Mouse (Mus musculus): ENCODE measurements around the gene Gadd45b. TPM values are rescaled to one million over a fixed set of nuclear protein-coding genes. Genes with fewer than 3 reads are reported as not detected.

Gadd45b gene
- total and polyA plus RNA-seq, 2 experiments from 2014 or later: 5.0 to 7.3 TPM

GRCm38 (mm10) chr10:80932700-80933420 is 3.0 kb downstream of the Gadd45b start:
- WGBS: 1% methylated on average over 17 of the region's 17 CpGs
- DNase-seq (ENCODE audit: low spot score): no peak
- no peak for ATAC-seq (ENCODE audit: low FRiP score)
- Histone ChIP-seq H3K4me2 (ENCODE audit: low read depth, low read length, poor library complexity, severe bottlenecking) (peak overlapping the region; percentile 87; the same call in 1 of the 2 replicates), H3K4me1 (ENCODE audit: insufficient read depth, low read length) (peaks cover 19% of the 10 kb centered on the region), H3K27ac (ENCODE audit: low read depth, low read length) (no peak overlapping the region), H3K27me3 (ENCODE audit: insufficient read depth, low read length) (peaks cover 55% of the 10 kb centered on the region), H3K4me3 (ENCODE audit: low read depth, low read length) (no peak overlapping the region), H3K9me3 (ENCODE audit: low read length) (no peaks in the 10 kb centered on the region), H3K36me3 (ENCODE audit: insufficient read depth, low read length) (no peaks in the 10 kb centered on the region), H3K9ac (replicated peaks; ENCODE audit: low read length, poor library complexity, severe bottlenecking) (no peak overlapping the region)
- TF ChIP-seq CTCF (IDR thresholded peaks at IDR 0.05): no peak

DNA sequence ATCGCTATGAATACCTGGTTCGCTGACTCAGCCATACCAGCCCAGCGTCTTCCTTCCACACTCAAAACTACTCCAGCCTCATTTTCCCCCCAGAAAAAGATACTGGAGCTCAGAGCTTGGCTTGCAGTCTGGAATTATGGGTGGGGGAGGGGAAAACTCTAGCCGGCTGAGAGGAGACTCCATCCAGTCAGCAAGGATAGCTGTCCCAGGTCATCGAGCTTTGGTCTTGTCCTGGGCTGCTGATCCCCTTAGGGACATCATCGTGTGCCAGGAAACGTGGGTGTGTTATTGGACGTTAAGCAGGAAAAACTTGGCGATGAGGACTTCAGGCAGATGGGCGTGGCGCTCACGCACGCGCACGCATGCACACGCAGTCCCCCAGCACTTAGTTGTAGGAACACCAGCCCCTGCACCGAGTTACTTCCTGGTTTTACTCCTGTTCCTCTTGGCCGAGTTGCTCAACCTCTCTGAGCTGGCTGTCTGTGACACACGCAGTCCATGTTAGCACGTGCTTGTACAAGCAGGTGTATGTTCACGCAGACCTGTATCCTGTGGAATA is 3.6 kb downstream of the Gadd45b start:
- Histone ChIP-seq H3K4me3 (ENCODE audit: low read depth, low read length) (no peak overlapping the region), H3K4me1 (ENCODE audit: insufficient read depth, low read length) (peaks cover 19% of the 10 kb centered on the region), H3K4me2 (ENCODE audit: low read depth, low read length, poor library complexity, severe bottlenecking) (peak overlapping the region; percentile 20), H3K27ac (ENCODE audit: low read depth, low read length) (no peak overlapping the region), H3K9ac (replicated peaks; ENCODE audit: low read length, poor library complexity, severe bottlenecking) (no peak overlapping the region), H3K9me3 (ENCODE audit: low read length) (no peaks in the 10 kb centered on the region), H3K27me3 (ENCODE audit: insufficient read depth, low read length) (peaks cover 55% of the 10 kb centered on the region), H3K36me3 (ENCODE audit: insufficient read depth, low read length) (no peaks in the 10 kb centered on the region)
- DNase-seq (ENCODE audit: low spot score) (no peak), ATAC-seq (ENCODE audit: low FRiP score) (no peak)
- no peak for TF ChIP-seq CTCF (IDR thresholded peaks at IDR 0.05)
- 3% methylated on average over 21 of the region's 21 CpGs for WGBS

GRCm38 (mm10) chr10:80934136-80934985 is 4.5 kb downstream of the Gadd45b start:
- Histone ChIP-seq H3K27me3 (ENCODE audit: insufficient read depth, low read length) (peaks cover 55% of the 10 kb centered on the region), H3K4me1 (ENCODE audit: insufficient read depth, low read length) (peaks cover 19% of the 10 kb centered on the region)

GRCm38 (mm10) chr10:80935241-80935640 is 5.4 kb downstream of the Gadd45b start:
- peaks cover 55% of the 10 kb centered on the region for H3K27me3 ChIP-seq (ENCODE audit: insufficient read depth, low read length)
- H3K4me2 ChIP-seq (ENCODE audit: low read depth, low read length, poor library complexity, severe bottlenecking): peak overlapping the region; percentile 39; the same call in 1 of the 2 replicates
- no peak overlapping the region for H3K9ac ChIP-seq (replicated peaks; ENCODE audit: low read length, poor library complexity, severe bottlenecking)
- H3K4me3 ChIP-seq (ENCODE audit: low read depth, low read length): no peak overlapping the region
- ATAC-seq (ENCODE audit: low FRiP score) (no peak), DNase-seq (ENCODE audit: low spot score) (no peak)
- H3K27ac ChIP-seq (ENCODE audit: low read depth, low read length): no peak overlapping the region
- 16% methylated on average over 3 of the region's 3 CpGs for WGBS
- no peaks in the 10 kb centered on the region for H3K36me3 ChIP-seq (ENCODE audit: insufficient read depth, low read length)
- no peak for TF ChIP-seq CTCF (IDR thresholded peaks at IDR 0.05)
- H3K4me1 ChIP-seq (ENCODE audit: insufficient read depth, low read length): peaks cover 19% of the 10 kb centered on the region
- no peaks in the 10 kb centered on the region for H3K9me3 ChIP-seq (ENCODE audit: low read length)

More at GRCm38 (mm10) chr10:80934136-80934985, 4.5 kb downstream of the Gadd45b start:
- Histone ChIP-seq H3K4me2 (ENCODE audit: low read depth, low read length, poor library complexity, severe bottlenecking) (no peak overlapping the region), H3K27ac (ENCODE audit: low read depth, low read length) (no peak overlapping the region), H3K9me3 (ENCODE audit: low read length) (no peaks in the 10 kb centered on the region), H3K36me3 (ENCODE audit: insufficient read depth, low read length) (no peaks in the 10 kb centered on the region), H3K4me3 (ENCODE audit: low read depth, low read length) (no peak overlapping the region), H3K9ac (replicated peaks; ENCODE audit: low read length, poor library complexity, severe bottlenecking) (no peak overlapping the region)
- ATAC-seq (ENCODE audit: low FRiP score) (no peak), DNase-seq (ENCODE audit: low spot score) (no peak)
- no peak for TF ChIP-seq CTCF (IDR thresholded peaks at IDR 0.05)
- 40% methylated on average over 14 of the region's 14 CpGs for WGBS

DNA sequence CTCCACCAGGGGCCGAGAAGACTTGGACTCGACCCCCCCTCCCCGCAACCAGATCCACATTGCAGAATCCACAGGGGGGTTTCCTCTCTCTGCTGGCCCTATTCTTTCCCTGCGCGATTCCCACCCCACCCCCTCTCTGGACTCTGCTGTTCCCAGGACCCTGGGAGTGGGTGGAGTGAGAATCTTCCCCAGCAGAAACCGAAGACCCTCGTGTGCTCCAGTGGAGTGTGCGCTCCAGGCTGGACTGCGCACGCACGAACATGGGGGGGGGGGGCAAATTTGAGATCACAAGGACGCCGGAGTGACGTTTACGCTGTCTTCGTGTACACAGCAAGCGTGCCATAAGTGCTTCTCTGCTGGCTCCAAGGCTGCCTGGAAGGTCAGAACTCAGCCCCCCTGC is 5.8 kb downstream of the Gadd45b start:
- WGBS: 8% methylated on average over 17 of the region's 17 CpGs
- DNase-seq (ENCODE audit: low spot score): no peak
- H3K4me3 ChIP-seq (ENCODE audit: low read depth, low read length): peak overlapping the region; percentile 10; the same call in 1 of the 2 replicates
- no peak for TF ChIP-seq CTCF (IDR thresholded peaks at IDR 0.05)
- no peaks in the 10 kb centered on the region for H3K9me3 ChIP-seq (ENCODE audit: low read length)
- H3K4me1 ChIP-seq (ENCODE audit: insufficient read depth, low read length): peaks cover 24% of the 10 kb centered on the region
- H3K27ac ChIP-seq (ENCODE audit: low read depth, low read length): no peak overlapping the region
- ATAC-seq (ENCODE audit: low FRiP score): no peak
- H3K4me2 ChIP-seq (ENCODE audit: low read depth, low read length, poor library complexity, severe bottlenecking): peak overlapping the region; percentile 39
- H3K36me3 ChIP-seq (ENCODE audit: insufficient read depth, low read length): no peaks in the 10 kb centered on the region
- H3K27me3 ChIP-seq (ENCODE audit: insufficient read depth, low read length): peaks cover 55% of the 10 kb centered on the region
- H3K9ac ChIP-seq (replicated peaks; ENCODE audit: low read length, poor library complexity, severe bottlenecking): no peak overlapping the region; the same call in 1 of the 2 replicates

Measured in midbrain, postnatal 0 days (tissue).